Mouse (Mus musculus) c-Kit-positive CD71-negative TER-119-negative erythroid progenitor cells, embryonic 14.5 days (primary cell): ENCODE data around the gene Ndufa7.

Source experiments
- DNase-seq: peaks from one replicate; pipeline ENCODE4 v3.0.0-alpha.2; 2013; ENCODE audit warnings: low read depth

Ndufa7 gene

GRCm38 (mm10) chr17:33824084-33824996, at the start of gene Ndufa7, which contains the start of gene Rps28:
Gene Ndufa7 (plus strand): TSS chr17:33824572.
Gene Rps28 (minus strand): TSS chr17:33824562.
- peak; percentile 92 for DNase-seq

- no peak for DNase-seq
These were observed 49.7 kb upstream of the Ndufa7 start for GRCm38 (mm10) chr17:33774573-33775155.

- no peak for DNase-seq
These were observed 49.1 kb upstream of the Ndufa7 start for GRCm38 (mm10) chr17:33775287-33775686.

GRCm38 (mm10) chr17:33779271-33779966, 45.0 kb upstream of the Ndufa7 start:
- no peak for DNase-seq

GRCm38 (mm10) chr17:33779967-33780295, 44.4 kb upstream of the Ndufa7 start:
- DNase-seq, result no peak

GRCm38 (mm10) chr17:33780431-33780830, 43.9 kb upstream of the Ndufa7 start:
- DNase-seq, result peak; percentile 45

- DNase-seq, result peak; percentile 48
These were observed 43.0 kb upstream of the Ndufa7 start, which contains the start of gene Angptl4 for GRCm38 (mm10) chr17:33781124-33781977. Gene Angptl4 (minus strand): TSS chr17:33781830.

- DNase-seq, result no peak
These were observed 42.3 kb upstream of the Ndufa7 start for GRCm38 (mm10) chr17:33782067-33782466.

GRCm38 (mm10) chr17:33783408-33783807, 41.0 kb upstream of the Ndufa7 start:
- no peak for DNase-seq

GRCm38 (mm10) chr17:33784939-33785338, 39.4 kb upstream of the Ndufa7 start:
- DNase-seq, result no peak

- no peak for DNase-seq
These were observed 38.0 kb upstream of the Ndufa7 start for GRCm38 (mm10) chr17:33786375-33786774.

- no peak for DNase-seq
These were observed 35.6 kb upstream of the Ndufa7 start for GRCm38 (mm10) chr17:33788732-33789131.

GRCm38 (mm10) chr17:33798306-33798705, 26.1 kb upstream of the Ndufa7 start:
- DNase-seq, result no peak

- no peak for DNase-seq
These were observed 25.1 kb upstream of the Ndufa7 start for GRCm38 (mm10) chr17:33799277-33799676.

- DNase-seq, result no peak
These were observed 22.2 kb upstream of the Ndufa7 start for GRCm38 (mm10) chr17:33802221-33802620.

GRCm38 (mm10) chr17:33804205-33804604, 20.2 kb upstream of the Ndufa7 start:
- DNase-seq, result no peak

- DNase-seq, result no peak
These were observed 19.6 kb upstream of the Ndufa7 start for GRCm38 (mm10) chr17:33804745-33805144.

GRCm38 (mm10) chr17:33807181-33807888, 17.0 kb upstream of the Ndufa7 start:
- no peak for DNase-seq

- no peak for DNase-seq
These were observed 16.2 kb upstream of the Ndufa7 start for GRCm38 (mm10) chr17:33808192-33808591.

GRCm38 (mm10) chr17:33810334-33811141, 13.8 kb upstream of the Ndufa7 start, which contains the start of gene Kank3:
Gene Kank3 (plus strand): TSS chr17:33810519.
- DNase-seq, result peak; percentile 87
